Mouse (Mus musculus) layer of hippocampus, adult 8-10 months (tissue): Measurements from ENCODE around the gene Klk1b9. TPM values are rescaled to one million over a fixed set of nuclear protein-coding genes. Genes with fewer than 3 reads are reported as not detected.

Experiments
- total RNA-seq, 4 experiments: library from RNA; stranded (reverse); gene quantifications; 2 replicates each; pipeline ENCODE4 v1.2.4; 2022

Klk1b9 gene
- total RNA-seq, 4 experiments from 2014 or later: not detected

Other genes with a start within 250 kb of the Klk1b9 start
- not detected for gene Klk12, start 207.2 kb upstream of the Klk1b9 start, total RNA-seq
- gene Klk11, start 201.5 kb upstream of the Klk1b9 start, total RNA-seq: not detected
- 1 to 10 TPM in 2 of 4 experiments, under 1 TPM in 2; 0.92 to 1.5 (median 1.3) TPM for gene Klk10, start 195.0 kb upstream of the Klk1b9 start, total RNA-seq
- gene Klk9, start 184.2 kb upstream of the Klk1b9 start, total RNA-seq: under 1 TPM in 1 of 4 experiments, not detected in 3; 0.23 TPM
- 10 to 100 TPM; 18.3 to 25.9 (median 23.2) TPM for gene Klk8, start 178.5 kb upstream of the Klk1b9 start, total RNA-seq
- under 1 TPM; 0.20 to 0.87 (median 0.46) TPM for gene Klk7, start 164.8 kb upstream of the Klk1b9 start, total RNA-seq
- gene Klk6, start 151.6 kb upstream of the Klk1b9 start, total RNA-seq: 10 to 100 TPM in 1 of 4 experiments, 1 to 10 TPM in 2, under 1 TPM in 1; 0.66 to 11.7 (median 4.5) TPM
- not detected for gene Klk5, start 134.1 kb upstream of the Klk1b9 start, total RNA-seq
- not detected for gene Klk4, start 94.9 kb upstream of the Klk1b9 start, total RNA-seq
- gene Klk15, start 42.3 kb upstream of the Klk1b9 start, total RNA-seq: not detected
- gene Klk1b8, start 25.4 kb upstream of the Klk1b9 start, total RNA-seq: not detected
- gene Klk1b1, start 9.3 kb upstream of the Klk1b9 start, total RNA-seq: not detected
- gene Klk1b11, start 19.8 kb downstream of the Klk1b9 start, total RNA-seq: not detected
- not detected for gene Klk1b26, start 36.1 kb downstream of the Klk1b9 start, total RNA-seq
- gene Klk1b27, start 76.2 kb downstream of the Klk1b9 start, total RNA-seq: not detected
- gene Klk1b21, start 126.3 kb downstream of the Klk1b9 start, total RNA-seq: not detected
- not detected for gene Klk1b22, start 136.6 kb downstream of the Klk1b9 start, total RNA-seq
- not detected for gene Klk1b16, start 160.7 kb downstream of the Klk1b9 start, total RNA-seq
- gene Klk1b24, start 212.2 kb downstream of the Klk1b9 start, total RNA-seq: not detected
- gene Klk1b3, start 222.1 kb downstream of the Klk1b9 start, total RNA-seq: not detected
- gene Klk1b4, start 231.4 kb downstream of the Klk1b9 start, total RNA-seq: not detected
- gene Klk1b5, start 239.9 kb downstream of the Klk1b9 start, total RNA-seq: not detected
- not detected for gene Klk1, start 249.3 kb downstream of the Klk1b9 start, total RNA-seq